Mouse (Mus musculus) liver, embryonic 11.5 days (tissue): ENCODE measurements around the gene Pex10. TPM values are rescaled to one million over a fixed set of nuclear protein-coding genes. Genes with fewer than 3 reads are reported as not detected.

Experiments used
- ATAC-seq: fragments of 200-750 bp; cut with Nextera tagmentation; replicated peaks from 2 replicates; pipeline ENCODE4 v1.8.0; 2017; ENCODE audit warnings: moderate number of reproducible peaks, mild to moderate bottlenecking, moderate TSS enrichment, moderate library complexity; ENCODE audit not compliant: low FRiP score
- DNase-seq: peaks from one replicate; pipeline ENCODE4 v3.0.0-alpha.2; 2017; ENCODE audit warnings: low spot score
- H3K27ac ChIP-seq: fragments of 300-500 bp; sonication (generic); 2 replicates; pipeline ENCODE4 v1.5.1; 2014; ENCODE audit warnings: mild to moderate bottlenecking, low read depth, low read length, control low read depth
- H3K27me3 ChIP-seq: fragments of 300-500 bp; sonication (generic); replicated peaks from 2 replicates; pipeline ENCODE4 v1.6.1; 2014; ENCODE audit warnings: low read length, mixed read lengths; ENCODE audit not compliant: control insufficient read depth, insufficient read depth
- H3K36me3 ChIP-seq: fragments of 300-500 bp; sonication (generic); 2 replicates; pipeline ENCODE4 v1.6.1; 2014; ENCODE audit warnings: mild to moderate bottlenecking, low read length, moderate library complexity, mixed read lengths; ENCODE audit not compliant: control insufficient read depth, insufficient read depth
- H3K4me1 ChIP-seq: fragments of 300-500 bp; sonication (generic); replicated peaks from 2 replicates; pipeline ENCODE4 v1.6.1; 2014; ENCODE audit warnings: low read length, mixed read lengths; ENCODE audit not compliant: control insufficient read depth, insufficient read depth
- H3K4me2 ChIP-seq: fragments of 300-500 bp; sonication (generic); 2 replicates; pipeline ENCODE4 v1.6.1; 2014; ENCODE audit warnings: mild to moderate bottlenecking, control low read depth, moderate library complexity
- H3K4me3 ChIP-seq: fragments of 300-500 bp; sonication (generic); 2 replicates; pipeline ENCODE4 v1.5.1; 2014; ENCODE audit warnings: low read depth, low read length, control low read depth
- H3K9ac ChIP-seq: fragments of 300-500 bp; sonication (generic); 2 replicates; pipeline ENCODE4 v1.6.1; 2014; ENCODE audit warnings: low read depth, low read length, control low read depth
- H3K9me3 ChIP-seq: fragments of 300-500 bp; sonication (generic); 2 replicates; pipeline ENCODE4 v1.6.1; 2016; ENCODE audit warnings: low read length, inconsistent platforms, mixed read lengths; ENCODE audit not compliant: control insufficient read depth
- WGBS: fragments of 180-500 bp; shearing (Covaris S2); extraction: QIAGEN DNeasy Blood & Tissue Kit; methylation state at CpG from one replicate; pipeline ENCODE4 v1.1.7; 2014; 5-methylcytosine and 5-hydroxymethylcytosine counted together
- polyA plus RNA-seq: library from polyadenylated mRNA; unstranded; fragments of >200 nt; fragmentation: Nextera tagmentation; extraction: Ambion mirVana; gene quantifications from 2 replicates; pipeline ENCODE4 v1.2.1, GENCODE M21; 2014

The Pex10 gene
- polyA plus RNA-seq, 1 experiment from 2014 or later = 7.2 TPM

- no peaks in the 10 kb centered on the region for H3K36me3 ChIP-seq
- H3K4me2 ChIP-seq = no peak overlapping the region
- 74% methylated on average over 7 of the region's 7 CpGs for WGBS
- ATAC-seq (no peak), DNase-seq (no peak)
- H3K9ac ChIP-seq = no peak overlapping the region
- H3K9me3 ChIP-seq = no peaks in the 10 kb centered on the region
- H3K4me1 ChIP-seq = no peaks in the 10 kb centered on the region
- no peak overlapping the region for H3K27ac ChIP-seq
- H3K27me3 ChIP-seq = peaks cover 6% of the 10 kb centered on the region
- H3K4me3 ChIP-seq = no peak overlapping the region
Measured at GRCm38 (mm10) chr4:155050116-155050515, 16.7 kb upstream of the Pex10 start.

- Histone ChIP-seq H3K36me3 (no peaks in the 10 kb centered on the region), H3K4me2 (no peak within 1 kb of the TSS), H3K27ac (no peak within 1 kb of the TSS), H3K9ac (no peak within 1 kb of the TSS), H3K9me3 (no peaks in the 10 kb centered on the region), H3K4me3 (no peak within 1 kb of the TSS), H3K27me3 (0 out of 2 replicates have a peak, but pooled peaks cover 3% of the 10 kb centered on the region), H3K4me1 (no peaks in the 10 kb centered on the region)
- WGBS = 57% methylated on average over 10 of the region's 10 CpGs
- no peak for DNase-seq
- ATAC-seq = no peak
Measured at GRCm38 (mm10) chr4:155056724-155057123, 10.1 kb upstream of the Pex10 start, which contains the start of gene Plch2. Gene Plch2 (minus strand): TSS chr4:155056784.

GRCm38 (mm10) chr4:155058325-155058724 is 8.5 kb upstream of the Pex10 start:
- H3K4me3 ChIP-seq = no peak overlapping the region
- no peaks in the 10 kb centered on the region for H3K4me1 ChIP-seq
- no peaks in the 10 kb centered on the region for H3K9me3 ChIP-seq
- H3K9ac ChIP-seq = no peak overlapping the region
- WGBS = 43% methylated on average over 10 of the region's 10 CpGs
- DNase-seq (no peak), ATAC-seq (no peak)
- 0 out of 2 replicates have a peak, but pooled peaks cover 3% of the 10 kb centered on the region for H3K27me3 ChIP-seq
- H3K27ac ChIP-seq = no peak overlapping the region
- H3K36me3 ChIP-seq = no peaks in the 10 kb centered on the region
- H3K4me2 ChIP-seq = no peak overlapping the region

GRCm38 (mm10) chr4:155063895-155064294 is 2.9 kb upstream of the Pex10 start:
- H3K27me3 ChIP-seq = no peaks in the 10 kb centered on the region
- 0 out of 2 replicates have a peak, but pooled peaks cover 2% of the 10 kb centered on the region for H3K36me3 ChIP-seq
- DNase-seq (no peak), ATAC-seq (no peak)
- peaks cover 14% of the 10 kb centered on the region for H3K4me1 ChIP-seq
- H3K27ac ChIP-seq = no peak overlapping the region
- no peak overlapping the region for H3K4me3 ChIP-seq
- no peak overlapping the region for H3K4me2 ChIP-seq
- H3K9ac ChIP-seq = 0 out of 2 replicates have a peak overlapping the region, but pooled peaks have one; percentile 39
- H3K9me3 ChIP-seq = no peaks in the 10 kb centered on the region
- WGBS = 27% methylated on average over 3 of the region's 3 CpGs

- Histone ChIP-seq H3K4me1 (peaks cover 14% of the 10 kb centered on the region), H3K9me3 (no peaks in the 10 kb centered on the region), H3K4me2 (no peak overlapping the region), H3K36me3 (0 out of 2 replicates have a peak, but pooled peaks cover 2% of the 10 kb centered on the region), H3K27me3 (no peaks in the 10 kb centered on the region), H3K9ac (no peak overlapping the region), H3K4me3 (no peak overlapping the region), H3K27ac (no peak overlapping the region)
- no peak for ATAC-seq
- WGBS = 64% methylated on average over 2 of the region's 2 CpGs
- DNase-seq = no peak
Measured at GRCm38 (mm10) chr4:155064474-155064873, 2.3 kb upstream of the Pex10 start.

- Histone ChIP-seq H3K4me1 (peaks cover 14% of the 10 kb centered on the region), H3K9me3 (no peaks in the 10 kb centered on the region), H3K27me3 (no peaks in the 10 kb centered on the region), H3K27ac (peak overlapping the region; percentile 64), H3K4me3 (peak overlapping the region; percentile 80), H3K4me2 (peak overlapping the region; percentile 89), H3K9ac (peak overlapping the region; percentile 61), H3K36me3 (peaks cover 12% of the 10 kb centered on the region)
- DNase-seq = peak; percentile 79
- ATAC-seq = peak; percentile 61
- WGBS = 4% methylated on average over 15 of the region's 15 CpGs
Measured at GRCm38 (mm10) chr4:155065970-155066833, 614 bp upstream of the Pex10 start.

GRCm38 (mm10) chr4:155068357-155068972 is 1.6 kb downstream of the Pex10 start:
- no peaks in the 10 kb centered on the region for H3K9me3 ChIP-seq
- ATAC-seq = no peak
- H3K27ac ChIP-seq = no peak overlapping the region
- no peak for DNase-seq
- peaks cover 14% of the 10 kb centered on the region for H3K4me1 ChIP-seq
- no peak overlapping the region for H3K9ac ChIP-seq
- peak overlapping the region; percentile 80 for H3K4me3 ChIP-seq
- H3K27me3 ChIP-seq = no peaks in the 10 kb centered on the region
- H3K36me3 ChIP-seq = peaks cover 28% of the 10 kb centered on the region
- H3K4me2 ChIP-seq = peak overlapping the region; percentile 89; the same call in 1 of the 2 replicates
- WGBS = 93% methylated on average over 20 of the region's 20 CpGs

- Histone ChIP-seq H3K27me3 (no peaks in the 10 kb centered on the region), H3K36me3 (peaks cover 29% of the 10 kb centered on the region), H3K27ac (no peak overlapping the region), H3K9me3 (no peaks in the 10 kb centered on the region), H3K4me2 (no peak overlapping the region), H3K4me1 (peaks cover 10% of the 10 kb centered on the region), H3K4me3 (no peak overlapping the region), H3K9ac (no peak overlapping the region)
- DNase-seq (no peak), ATAC-seq (no peak)
- WGBS = 83% methylated on average over 6 of the region's 6 CpGs
Measured at GRCm38 (mm10) chr4:155069191-155069590, 2.4 kb downstream of the Pex10 start.
